Mouse (Mus musculus): ENCODE results near the gene Zfyve28.

- no peak for TF ChIP-seq CTCF (IDR thresholded peaks at IDR 0.05; ENCODE audit: low read depth)
- no peak for TF ChIP-seq EP300 (IDR thresholded peaks at IDR 0.05; ENCODE audit: low read depth)
Observed at GRCm38 (mm10) chr5:34287001-34287837, 1.0 kb downstream of the Zfyve28 start.
